ENCODE assay signal across 9 mouse cellular contexts in genomic region chr7:144527723-144528221, GRCm38 (mm10). TPM values are rescaled to one million over a fixed set of nuclear protein-coding genes. Genes with fewer than 3 reads are reported as not detected.
DNase-seq lines count a peak whose midpoint lies in the region; ATAC-seq and TF ChIP-seq lines count a peak whose summit lies in the region.
"Had no signal": no experiment of that assay in that cellular context is flagged by ENCODE, and none has a peak within 500 bp of the region (broad histone marks: within the 10 kb centered on the region; RNA-seq: fewer than 3 reads in every experiment).

No protein-coding gene starts in this region.

- WGBS in intestine, postnatal 0 days: 54% methylated on average over 1 of the region's 1 CpGs
- 33% methylated on average over 1 of the region's 1 CpGs for WGBS in intestine, embryonic 16.5 days
- WGBS in forebrain, embryonic 10.5 days: 74% methylated on average over 1 of the region's 1 CpGs

- ATAC-seq in intestine, postnatal 0 days: no peak
- no peak for ATAC-seq in intestine, embryonic 16.5 days

- no peaks in the 10 kb centered on the region for H3K4me1 ChIP-seq in intestine, postnatal 0 days (replicated peaks; ENCODE audit: control insufficient read depth, insufficient read depth, low read length)
- H3K4me1 ChIP-seq in intestine, embryonic 16.5 days (ENCODE audit: control insufficient read depth, insufficient read depth, low read length): peaks cover 4% of the 10 kb centered on the region; the same call in 1 of the 2 replicates
- peaks cover 34% of the 10 kb centered on the region for H3K4me1 ChIP-seq in forebrain, embryonic 10.5 days

- DNase-seq in adrenal gland, adult (ENCODE audit: inconsistent age in 2 of 2, low spot score in 1 of 2): peak; percentile 88 to 93
- peak; percentile 65 for DNase-seq in gastrocnemius, postnatal 25 days
- peak; percentile 42 for DNase-seq in lung, postnatal 36 days
- no peak for DNase-seq in embryo, embryonic 10 days (ENCODE audit: low spot score)
- DNase-seq in T-cell, adult 2 months (ENCODE audit: low spot score): no peak
- DNase-seq in forebrain, embryonic 10.5 days (ENCODE audit: extremely low spot score, low spot score): no peak

- H3K4me3 ChIP-seq in intestine, postnatal 0 days (ENCODE audit: low read depth, low read length): no peak overlapping the region
- no peak overlapping the region for H3K4me3 ChIP-seq in intestine, embryonic 16.5 days (ENCODE audit: low read length)
- no peak overlapping the region for H3K4me3 ChIP-seq in forebrain, embryonic 10.5 days
- H3K4me3 ChIP-seq: embryonic facial prominence, embryonic 13.5 days had no signal

- H3K36me3 ChIP-seq in intestine, postnatal 0 days (ENCODE audit: control insufficient read depth, insufficient read depth): no peaks in the 10 kb centered on the region
- no peaks in the 10 kb centered on the region for H3K36me3 ChIP-seq in intestine, embryonic 16.5 days (ENCODE audit: control insufficient read depth, insufficient read depth, low read length)
- no peaks in the 10 kb centered on the region for H3K36me3 ChIP-seq in forebrain, embryonic 10.5 days (replicated peaks)
- H3K36me3 ChIP-seq: embryonic facial prominence, embryonic 13.5 days had no signal

- H3K27me3 ChIP-seq in intestine, postnatal 0 days (replicated peaks; ENCODE audit: control insufficient read depth, insufficient read depth, low read length): no peaks in the 10 kb centered on the region
- no peaks in the 10 kb centered on the region for H3K27me3 ChIP-seq in intestine, embryonic 16.5 days (replicated peaks; ENCODE audit: control insufficient read depth, insufficient read depth, low read length)
- H3K27me3 ChIP-seq in forebrain, embryonic 10.5 days (ENCODE audit: poor library complexity, severe bottlenecking): no peaks in the 10 kb centered on the region
- H3K27me3 ChIP-seq: embryonic facial prominence, embryonic 13.5 days had no signal

- peak; percentile 45 for TF ChIP-seq CTCF in intestine, postnatal 0 days (IDR thresholded peaks at IDR 0.05; ENCODE audit: low read depth)

- H3K9me3 ChIP-seq in intestine, postnatal 0 days (ENCODE audit: control insufficient read depth): no peaks in the 10 kb centered on the region
- H3K9me3 ChIP-seq in intestine, embryonic 16.5 days (ENCODE audit: control insufficient read depth, low read length): no peaks in the 10 kb centered on the region
- H3K9me3 ChIP-seq in forebrain, embryonic 10.5 days: no peaks in the 10 kb centered on the region
- H3K9me3 ChIP-seq: embryonic facial prominence, embryonic 13.5 days had no signal

- H3K4me2 ChIP-seq in intestine, postnatal 0 days (replicated peaks; ENCODE audit: low read depth): no peak overlapping the region
- H3K4me2 ChIP-seq in intestine, embryonic 16.5 days (ENCODE audit: low read depth, low read length): no peak overlapping the region
- H3K4me2 ChIP-seq: embryonic facial prominence, embryonic 13.5 days had no signal

- H3K27ac ChIP-seq in intestine, postnatal 0 days (ENCODE audit: low read depth, low read length): no peak overlapping the region
- H3K27ac ChIP-seq in intestine, embryonic 16.5 days (ENCODE audit: low read length): no peak overlapping the region
- H3K27ac ChIP-seq in forebrain, embryonic 10.5 days: no peak overlapping the region
- H3K27ac ChIP-seq: embryonic facial prominence, embryonic 13.5 days had no signal

- H3K9ac ChIP-seq in intestine, postnatal 0 days (ENCODE audit: low read depth, low read length): no peak overlapping the region
- H3K9ac ChIP-seq in intestine, embryonic 16.5 days (ENCODE audit: low read depth, low read length): no peak overlapping the region
- H3K9ac ChIP-seq: embryonic facial prominence, embryonic 13.5 days had no signal

RNA-seq across cellular contexts. Expression of gene Ppfia1, which starts 25.8 kb away (rescaled TPM):
- 15.2 and 17.2 TPM in 2 replicates for polyA plus RNA-seq in intestine, postnatal 0 days (2015; fragmentation: Nextera tagmentation; extraction: Ambion mirVana)
- 13.8 TPM in 2 replicates for polyA plus RNA-seq in intestine, embryonic 16.5 days (2015; fragmentation: Nextera tagmentation; extraction: Ambion mirVana)
- total RNA-seq in gastrocnemius, postnatal 25 days (2021): 10 to 100 TPM; 22.6 to 29.2 TPM
- polyA plus RNA-seq in forebrain, embryonic 10.5 days (2016; fragmentation: Nextera tagmentation; extraction: Ambion mirVana): 41.5 and 46.7 TPM in 2 replicates

RNA-seq across cellular contexts. Expression of gene Fadd, which starts 54.5 kb away (rescaled TPM):
- 12.5 and 13.4 TPM in 2 replicates for polyA plus RNA-seq in intestine, postnatal 0 days (2015; fragmentation: Nextera tagmentation; extraction: Ambion mirVana)
- polyA plus RNA-seq in intestine, embryonic 16.5 days (2015; fragmentation: Nextera tagmentation; extraction: Ambion mirVana): 13.8 and 13.9 TPM in 2 replicates
- total RNA-seq in gastrocnemius, postnatal 25 days (2021): 1 to 10 TPM; 1.9 to 2.5 TPM
- polyA plus RNA-seq in forebrain, embryonic 10.5 days (2016; fragmentation: Nextera tagmentation; extraction: Ambion mirVana): 11.4 and 12.1 TPM in 2 replicates

RNA-seq across cellular contexts. Expression of gene Cttn, which starts 57.0 kb away (rescaled TPM):
- 123 and 146 TPM in 2 replicates for polyA plus RNA-seq in intestine, postnatal 0 days (2015; fragmentation: Nextera tagmentation; extraction: Ambion mirVana)
- 150 and 155 TPM in 2 replicates for polyA plus RNA-seq in intestine, embryonic 16.5 days (2015; fragmentation: Nextera tagmentation; extraction: Ambion mirVana)
- total RNA-seq in gastrocnemius, postnatal 25 days (2021): 10 to 100 TPM; 18.7 to 22.1 TPM
- 192 and 204 TPM in 2 replicates for polyA plus RNA-seq in forebrain, embryonic 10.5 days (2016; fragmentation: Nextera tagmentation; extraction: Ambion mirVana)

Comparison
In these comparisons a context has a peak if more than half of its experiments do, and no peak if none do; other contexts are left out.
1. DNase-seq: peak in adrenal gland, adult (2 of 2), gastrocnemius, postnatal 25 days (single experiment) and lung, postnatal 36 days (single experiment); none in embryo, embryonic 10 days (single experiment), T-cell, adult 2 months (single experiment) and forebrain, embryonic 10.5 days (single experiment).